Mouse (Mus musculus) left cerebral cortex, postnatal 14 days (tissue): ENCODE data around the gene Ehd4. TPM values are rescaled to one million over a fixed set of nuclear protein-coding genes. Genes with fewer than 3 reads are reported as not detected.

ENCODE experiments used
- DNase-seq, 2 experiments: peaks; one replicate each; pipeline ENCODE4 v3.0.0; 2021 to 2022; ENCODE audit warnings: low spot score in 2 of 2, mixed read lengths in 1 of 2
- intact Hi-C: fragments of 180-260 bp; cut with DNase I; formaldehyde crosslinking; loops from one replicate; pipeline ENCODE4 v1.15.1; 2025
- total RNA-seq, 2 experiments: library from RNA; stranded (reverse); gene quantifications; 2 replicates each; pipeline ENCODE4 v1.2.3; 2021

The Ehd4 gene
- total RNA-seq, 2 experiments from 2014 or later: 11.6 TPM

- DNase-seq: no peak
- intact Hi-C loops: loop anchor here (5.0 kb wide), 1 partner anchor 47 kb away; no protein-coding TSS in a partner anchor
Measured at GRCm38 (mm10) chr2:120149634-120150033, 4.8 kb downstream of the Ehd4 start.

GRCm38 (mm10) chr2:120147999-120148398, 6.4 kb downstream of the Ehd4 start:
- DNase-seq: no peak
- intact Hi-C loops: no loop called here

GRCm38 (mm10) chr2:120147364-120147763, 7.0 kb downstream of the Ehd4 start:
- DNase-seq: no peak
- intact Hi-C loops: no loop called here

- intact Hi-C loops: no loop called here
- no peak for DNase-seq
Measured at GRCm38 (mm10) chr2:120146543-120146942, 7.9 kb downstream of the Ehd4 start.

DNA sequence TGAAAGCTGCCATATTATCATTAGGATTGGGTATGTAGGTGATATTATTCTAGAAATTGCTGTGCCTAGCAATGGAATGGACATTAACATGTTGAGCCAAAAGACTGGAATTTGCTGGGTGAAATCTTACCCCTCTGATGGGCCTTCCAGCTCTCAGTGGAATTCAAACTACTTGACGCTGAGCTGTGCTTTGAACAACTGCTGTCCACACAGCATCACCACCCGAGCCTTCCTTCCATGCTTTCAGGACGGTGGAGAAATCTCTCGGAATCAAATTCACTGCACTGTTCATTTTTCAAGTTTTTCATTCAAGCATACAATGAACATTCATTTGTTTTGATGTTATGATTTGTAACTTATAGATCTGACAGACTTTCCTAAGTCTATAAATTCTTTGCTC, 10.0 kb downstream of the Ehd4 start:
- no peak for DNase-seq
- intact Hi-C loops: no loop called here

DNA sequence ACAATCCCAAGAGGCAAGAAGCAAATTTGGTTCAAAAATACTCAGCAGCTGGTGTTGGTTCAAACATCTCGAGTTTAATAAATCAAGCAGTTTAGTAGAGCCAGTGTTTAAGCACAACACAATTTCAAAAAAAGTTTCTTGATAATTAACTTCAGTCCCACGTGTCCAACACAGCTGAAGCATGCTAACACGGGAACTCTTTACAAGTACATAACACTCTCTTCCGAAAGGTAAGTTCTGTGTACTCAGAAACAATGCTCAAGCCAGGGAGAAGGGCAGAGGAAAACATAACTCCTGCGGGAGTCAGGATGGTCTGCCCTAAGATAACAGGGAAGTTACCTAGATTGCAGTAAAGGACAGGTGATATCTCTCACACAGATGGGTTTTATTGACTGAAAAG, 12.1 kb downstream of the Ehd4 start:
- intact Hi-C loops: no loop called here
- no peak for DNase-seq

DNA sequence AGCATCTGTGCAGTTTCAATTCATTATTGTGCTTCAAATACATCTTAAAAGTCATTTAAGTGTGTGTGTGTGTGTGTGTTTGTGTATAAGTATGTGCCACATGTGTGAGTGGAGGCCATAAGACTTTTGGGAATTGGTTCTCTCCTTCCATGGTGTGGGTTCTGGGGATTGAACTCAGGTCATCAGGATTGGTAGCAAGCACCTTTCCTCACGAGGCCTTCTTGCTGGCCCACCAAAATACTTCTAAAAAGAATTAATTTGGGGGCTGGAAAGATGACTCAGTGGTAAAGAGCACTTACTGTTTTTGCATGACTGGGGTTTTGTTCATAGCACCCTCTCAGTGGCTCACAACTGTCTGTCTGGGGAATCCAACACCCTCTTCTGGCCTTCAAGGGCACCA, 12.7 kb downstream of the Ehd4 start:
- no peak for DNase-seq
- intact Hi-C loops: no loop called here

- no peak for DNase-seq
- intact Hi-C loops: no loop called here
Measured at GRCm38 (mm10) chr2:120140326-120140725, 14.1 kb downstream of the Ehd4 start.

DNA sequence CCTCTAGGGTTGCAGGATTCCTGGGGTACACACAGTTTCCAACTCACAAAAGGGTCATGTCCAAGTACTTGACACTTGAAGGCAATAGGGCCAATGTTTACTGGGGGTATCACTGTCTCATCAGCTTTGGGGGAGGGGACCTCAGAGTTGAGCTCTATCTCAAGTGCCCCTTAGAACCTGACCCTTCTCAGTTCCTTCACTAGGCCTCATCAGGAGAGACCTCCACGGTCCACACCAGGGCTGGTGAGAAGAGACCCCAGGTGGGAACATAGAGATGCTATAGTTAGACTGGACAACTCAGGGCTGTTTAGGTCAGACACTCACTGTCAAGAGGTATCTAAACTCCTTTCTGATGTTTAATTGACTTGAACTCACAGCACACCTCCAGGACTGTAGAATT, 15.3 kb downstream of the Ehd4 start:
- no peak for DNase-seq
- intact Hi-C loops: no loop called here

DNA sequence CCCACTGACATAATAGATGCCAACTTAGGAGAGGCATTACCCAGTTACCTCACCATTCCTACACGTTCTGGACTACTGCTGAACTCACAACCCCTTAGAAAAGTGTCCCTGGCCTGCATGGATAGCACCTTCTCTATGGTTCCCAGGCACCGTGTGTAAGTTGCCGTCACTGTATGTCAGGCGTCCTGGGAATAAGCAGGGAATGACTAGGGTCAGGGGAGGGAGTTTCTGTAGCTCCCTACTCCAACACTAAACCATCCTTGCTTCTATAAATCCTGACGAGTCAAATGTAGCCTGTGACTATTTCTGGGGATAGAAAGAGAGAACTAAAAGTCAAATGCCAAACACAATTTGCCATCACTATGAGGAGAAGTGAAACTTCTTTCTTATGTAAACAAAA, 17.1 kb downstream of the Ehd4 start:
- no peak for DNase-seq
- intact Hi-C loops: no loop called here

DNA sequence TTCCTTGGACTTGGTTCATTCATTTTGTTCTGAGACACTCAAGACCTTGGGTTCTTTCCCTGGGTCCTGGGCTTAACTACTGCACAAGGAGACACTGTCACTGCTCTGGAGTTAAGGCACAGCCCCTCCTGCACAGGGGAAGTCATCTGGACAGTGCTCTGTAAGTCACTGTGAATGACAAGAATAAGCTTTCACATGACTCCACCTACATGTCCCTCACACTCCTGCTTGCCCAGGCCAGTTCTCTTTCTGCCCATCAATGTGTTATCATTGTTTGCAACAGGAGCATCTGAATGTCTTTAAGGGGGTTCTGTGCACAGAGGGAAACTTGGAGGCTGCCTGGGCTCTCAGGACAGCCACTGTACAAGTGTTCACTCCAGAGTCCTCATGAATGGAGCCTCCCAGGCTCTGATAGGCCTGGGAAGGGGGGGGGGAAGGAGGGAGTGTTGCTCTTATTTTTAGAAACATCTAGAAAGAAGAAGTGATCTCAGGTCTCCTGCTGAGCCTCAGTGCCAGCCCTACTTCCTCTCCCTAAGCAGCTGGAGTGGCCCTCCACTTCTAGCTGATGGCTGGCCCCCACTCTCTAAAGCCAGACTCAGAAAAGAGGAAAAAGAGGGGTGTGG, 19.8 kb downstream of the Ehd4 start:
- intact Hi-C loops: no loop called here
- peak; percentile 17 to 25 for DNase-seq

DNA sequence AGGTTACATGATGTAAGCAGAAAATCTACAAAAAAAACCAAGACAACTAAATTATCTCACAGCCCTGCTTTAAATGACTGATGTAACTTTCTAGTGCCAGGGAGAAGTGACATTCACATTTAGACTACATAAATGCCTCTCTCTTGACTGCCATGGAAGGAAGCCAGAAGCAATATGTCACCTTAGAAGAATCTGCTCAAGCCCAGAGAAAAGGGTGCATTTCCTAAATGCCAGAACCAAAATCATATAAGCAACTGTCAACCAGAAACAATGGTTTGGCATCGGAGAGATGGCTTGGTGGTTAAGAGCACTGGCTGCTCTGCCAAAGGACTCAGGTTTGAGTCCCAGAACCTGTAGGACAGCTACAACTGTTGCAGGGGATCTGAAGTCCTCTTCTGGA, 22.5 kb downstream of the Ehd4 start:
- DNase-seq: no peak
- intact Hi-C loops: no loop called here

GRCm38 (mm10) chr2:120129252-120129908, 25.0 kb downstream of the Ehd4 start:
- DNase-seq: no peak
- intact Hi-C loops: no loop called here

- intact Hi-C loops: no loop called here
Measured at GRCm38 (mm10) chr2:120128611-120129051, 25.8 kb downstream of the Ehd4 start.

DNA sequence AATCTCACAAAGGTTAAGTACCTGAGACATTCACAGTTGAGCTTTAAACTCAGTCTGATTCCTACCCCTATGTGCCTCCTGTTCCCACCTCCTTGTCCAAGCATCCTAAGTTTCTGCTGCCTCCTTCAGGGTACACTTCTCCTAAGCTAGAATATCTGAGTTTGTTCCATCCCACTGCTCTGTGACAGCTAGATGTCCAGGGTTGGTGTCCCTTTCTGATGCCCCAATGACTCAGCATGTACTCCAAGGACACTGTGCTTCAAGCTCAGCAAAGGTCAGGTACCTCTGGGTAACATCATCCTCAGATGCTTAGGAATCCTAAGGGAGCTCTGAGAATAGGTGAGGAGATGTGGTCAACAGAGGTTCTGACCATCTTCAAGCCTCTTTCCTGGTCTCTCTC, 26.4 kb downstream of the Ehd4 start:
- no peak for DNase-seq
- intact Hi-C loops: no loop called here

More at GRCm38 (mm10) chr2:120128611-120129051, 25.8 kb downstream of the Ehd4 start:
- no peak for DNase-seq

DNA sequence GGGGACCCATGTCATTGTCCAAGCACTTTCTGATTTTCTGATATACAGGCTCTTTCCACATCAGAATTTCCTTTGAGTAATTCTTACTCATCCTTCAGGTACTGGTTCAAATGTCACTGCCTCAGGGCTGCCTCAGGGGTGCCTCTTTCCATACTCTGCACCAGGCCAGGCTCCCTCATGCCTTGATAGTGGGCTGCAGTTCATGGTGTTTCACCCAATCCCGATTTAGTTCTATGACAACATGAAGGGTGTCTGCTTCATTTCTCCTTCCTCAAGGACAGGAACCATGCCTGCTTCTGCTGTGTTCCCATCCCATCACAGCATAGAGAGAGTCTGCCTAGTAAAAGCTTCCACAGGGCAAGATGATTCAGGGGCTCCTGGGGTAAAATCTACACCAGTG, 27.5 kb downstream of the Ehd4 start:
- DNase-seq: no peak
- intact Hi-C loops: no loop called here

DNA sequence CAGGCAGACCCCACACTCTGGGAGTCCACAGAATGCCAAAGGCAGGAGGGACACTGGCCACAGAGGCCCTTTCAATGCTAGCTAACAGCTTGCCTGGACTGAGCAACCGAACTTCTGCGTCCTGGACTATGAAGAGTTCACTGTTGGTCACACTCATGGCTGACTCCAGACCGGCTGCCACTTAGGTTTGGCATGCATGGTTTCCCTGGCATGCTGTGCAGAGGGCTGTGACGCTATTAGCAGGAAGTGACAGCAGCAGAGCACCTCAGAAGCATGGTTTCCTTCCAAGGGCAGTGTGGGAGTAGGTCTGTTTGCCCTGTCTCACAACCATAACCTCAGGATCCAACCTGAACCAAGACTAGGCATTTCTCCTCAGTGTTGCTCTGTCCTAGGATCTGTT, 28.0 kb downstream of the Ehd4 start:
- intact Hi-C loops: no loop called here
- DNase-seq: no peak

GRCm38 (mm10) chr2:120125461-120125860, 28.9 kb downstream of the Ehd4 start:
- intact Hi-C loops: no loop called here
- DNase-seq: no peak

GRCm38 (mm10) chr2:120124946-120125345, 29.5 kb downstream of the Ehd4 start:
- DNase-seq: no peak
- intact Hi-C loops: no loop called here

GRCm38 (mm10) chr2:120124096-120124495, 30.3 kb downstream of the Ehd4 start:
- intact Hi-C loops: no loop called here
- DNase-seq: peak in 1 of 2 experiments; percentile 40

DNA sequence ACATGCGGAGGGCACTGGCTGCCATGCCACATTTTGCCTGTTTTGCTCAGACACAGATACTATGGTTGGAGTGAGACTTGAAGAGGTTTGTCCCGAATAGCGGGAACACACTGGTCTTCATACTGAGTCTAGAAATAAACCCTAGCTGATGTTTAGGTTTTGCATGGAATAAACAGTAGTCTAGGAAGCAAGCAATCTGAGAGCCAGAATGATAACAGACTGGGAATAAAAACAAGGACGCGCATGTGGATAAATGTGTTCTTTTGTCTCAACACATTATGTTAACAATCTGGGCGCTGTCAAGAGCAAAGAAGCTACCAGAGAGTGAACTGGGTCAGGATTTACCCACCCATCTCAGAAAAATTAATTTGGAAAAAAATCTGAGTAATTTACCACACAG, 31.4 kb downstream of the Ehd4 start:
- no peak for DNase-seq
- intact Hi-C loops: no loop called here
